Mouse (Mus musculus) thymus, adult 2 months (tissue): ENCODE data around the gene Dtx3. TPM values are rescaled to one million over a fixed set of nuclear protein-coding genes. Genes with fewer than 3 reads are reported as not detected.

Experiments used
- DNase-seq: peaks from one replicate; pipeline ENCODE4 v3.0.0; 2021
- H3K27ac ChIP-seq: fragments of 200-500 bp; 2 replicates; pipeline ENCODE4 v1.5.1; 2012; ENCODE audit warnings: low read length, control low read depth; ENCODE audit not compliant: control insufficient read depth, insufficient read depth
- H3K27me3 ChIP-seq: fragments of 200-500 bp; 2 replicates; pipeline ENCODE4 v1.6.1; 2012; ENCODE audit warnings: mild to moderate bottlenecking, low read length, moderate library complexity, mixed read lengths; ENCODE audit not compliant: control insufficient read depth, insufficient read depth
- H3K36me3 ChIP-seq: fragments of 200-500 bp; 2 replicates; pipeline ENCODE4 v1.6.1; 2012; ENCODE audit warnings: mild to moderate bottlenecking, low read length, moderate library complexity; ENCODE audit not compliant: control insufficient read depth, insufficient read depth
- H3K4me1 ChIP-seq: fragments of 200-500 bp; replicated peaks from 2 replicates; pipeline ENCODE4 v1.6.1; 2012; ENCODE audit warnings: low read length; ENCODE audit not compliant: control insufficient read depth, insufficient read depth
- H3K4me3 ChIP-seq: fragments of 200-500 bp; 2 replicates; pipeline ENCODE4 v1.5.1; 2012; ENCODE audit warnings: mild to moderate bottlenecking, low read length, control low read depth, moderate library complexity; ENCODE audit not compliant: control insufficient read depth, insufficient read depth
- CTCF ChIP-seq: fragments of 200-500 bp; IDR thresholded peaks from 2 replicates; pipeline ENCODE4 v1.5.1; 2012; ENCODE audit warnings: mild to moderate bottlenecking, control low read depth, low read length, moderate library complexity, borderline replicate concordance; ENCODE audit not compliant: control insufficient read depth, poor library complexity, insufficient read depth; ENCODE audit errors: extremely low read depth
- POLR2A ChIP-seq: fragments of 200-500 bp; IDR thresholded peaks from 2 replicates; pipeline ENCODE4 v1.6.1; 2012; ENCODE audit warnings: mild to moderate bottlenecking, low read length, control low read depth, moderate library complexity; ENCODE audit not compliant: control insufficient read depth, poor library complexity, insufficient read depth; ENCODE audit errors: extremely low read depth
- WGBS: fragments of 180-500 bp; shearing (Covaris S2); methylation state at CpG from one replicate; pipeline ENCODE4 v1.1.7; 2018; 5-methylcytosine and 5-hydroxymethylcytosine counted together
- polyA plus RNA-seq: library from polyadenylated mRNA; depleted of rRNA; stranded (reverse); fragments of >200 nt; gene quantifications from 2 replicates; pipeline ENCODE4 v1.2.3, GENCODE M21; 2012

The Dtx3 gene
- polyA plus RNA-seq, 1 experiment, result 263 TPM

GRCm38 (mm10) chr10:127170837-127171272 is 24.7 kb downstream of the Dtx3 start:
- WGBS, result 8% methylated on average over 29 of the region's 29 CpGs
- peak; percentile 86 for DNase-seq
- H3K27ac ChIP-seq, result no peak overlapping the region

DNA sequence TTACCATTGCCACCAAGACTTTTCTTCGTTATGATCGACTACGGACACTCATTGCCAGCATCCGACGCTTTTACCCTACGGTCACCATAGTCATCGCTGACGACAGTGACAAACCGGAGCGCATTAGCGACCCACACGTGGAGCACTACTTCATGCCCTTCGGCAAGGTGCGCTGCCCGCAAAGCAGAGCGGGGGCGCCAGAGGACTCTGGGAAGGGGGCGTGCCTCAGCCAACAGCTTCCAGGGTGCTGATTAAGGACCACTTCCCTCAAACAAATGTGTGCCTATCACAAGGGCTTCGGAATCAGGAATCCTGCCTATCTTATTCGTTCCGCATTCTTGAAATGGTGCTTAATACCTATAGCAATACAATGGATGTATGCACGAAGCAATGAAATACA is 25.5 kb downstream of the Dtx3 start:
- no peak overlapping the region for H3K4me3 ChIP-seq
- DNase-seq, result no peak
- TF ChIP-seq CTCF (no peak), POLR2A (no peak)
- H3K27ac ChIP-seq, result no peak overlapping the region
- peaks cover 16% of the 10 kb centered on the region for H3K4me1 ChIP-seq
- H3K27me3 ChIP-seq, result no peaks in the 10 kb centered on the region
- 92% methylated on average over 22 of the region's 22 CpGs for WGBS
- peaks cover 15% of the 10 kb centered on the region; the same call in 1 of the 2 replicates for H3K36me3 ChIP-seq

More at GRCm38 (mm10) chr10:127170837-127171272, 24.7 kb downstream of the Dtx3 start:
- no peak for TF ChIP-seq POLR2A
- TF ChIP-seq CTCF, result peak; percentile 100
- H3K4me3 ChIP-seq, result peak overlapping the region; percentile 41
- H3K36me3 ChIP-seq, result peaks cover 15% of the 10 kb centered on the region; the same call in 1 of the 2 replicates
- peaks cover 16% of the 10 kb centered on the region for H3K4me1 ChIP-seq
- H3K27me3 ChIP-seq, result no peaks in the 10 kb centered on the region

DNA sequence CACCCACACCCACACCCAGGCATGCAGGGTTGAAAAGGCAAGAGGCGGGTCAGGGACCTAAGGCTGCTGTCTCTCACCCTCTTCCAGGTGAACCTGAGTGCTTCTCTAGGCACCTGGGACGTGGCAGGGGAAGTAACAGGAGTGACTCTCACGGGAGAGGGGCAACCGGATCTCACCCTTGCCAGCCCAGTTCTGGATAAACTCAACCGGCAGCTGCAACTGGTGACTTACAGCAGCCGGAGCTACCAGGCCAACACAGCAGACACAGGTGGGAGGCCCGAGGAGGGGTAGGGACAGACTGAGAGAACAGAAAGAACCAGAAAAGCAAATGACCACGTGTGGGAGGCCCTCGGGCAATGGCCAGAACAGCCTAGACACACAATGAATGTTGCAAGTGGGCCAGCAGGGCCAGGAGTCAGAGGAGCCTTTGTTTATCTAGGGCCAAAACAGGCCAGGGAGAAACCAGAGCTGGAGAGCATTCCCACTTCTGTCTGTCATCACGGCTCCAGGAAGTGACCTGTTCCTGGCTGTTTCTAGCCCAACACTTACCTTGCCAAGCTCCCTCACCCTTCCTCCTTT is 27.8 kb downstream of the Dtx3 start:
- 71% methylated on average over 10 of the region's 10 CpGs for WGBS
- H3K27ac ChIP-seq, result no peak overlapping the region
- peaks cover 32% of the 10 kb centered on the region for H3K4me1 ChIP-seq
- no peak for TF ChIP-seq POLR2A
- TF ChIP-seq CTCF, result no peak
- peaks cover 15% of the 10 kb centered on the region; the same call in 1 of the 2 replicates for H3K36me3 ChIP-seq
- no peaks in the 10 kb centered on the region for H3K27me3 ChIP-seq
- H3K4me3 ChIP-seq, result peak overlapping the region; percentile 20
- DNase-seq, result no peak

- Histone ChIP-seq H3K36me3 (peaks cover 11% of the 10 kb centered on the region; the same call in 1 of the 2 replicates), H3K27ac (peak overlapping the region; percentile 59), H3K4me1 (peaks cover 32% of the 10 kb centered on the region), H3K27me3 (no peaks in the 10 kb centered on the region), H3K4me3 (peak overlapping the region; percentile 82)
- TF ChIP-seq POLR2A, result no peak
- 33% methylated on average over 15 of the region's 15 CpGs for WGBS
- no peak for DNase-seq
Observed at GRCm38 (mm10) chr10:127166771-127167613, 28.5 kb downstream of the Dtx3 start.

- TF ChIP-seq POLR2A (no peak), CTCF (no peak)
- Histone ChIP-seq H3K27ac (peak overlapping the region; percentile 59), H3K4me1 (peaks cover 32% of the 10 kb centered on the region), H3K36me3 (0 out of 2 replicates have a peak, but pooled peaks cover 6% of the 10 kb centered on the region), H3K4me3 (peak overlapping the region; percentile 82), H3K27me3 (no peaks in the 10 kb centered on the region)
- DNase-seq, result no peak
- 8% methylated on average over 11 of the region's 11 CpGs for WGBS
Observed at GRCm38 (mm10) chr10:127166404-127166715, 29.2 kb downstream of the Dtx3 start.

GRCm38 (mm10) chr10:127165654-127166403 is 29.7 kb downstream of the Dtx3 start:
- WGBS, result under 1% methylated on average over 56 of the region's 56 CpGs
- DNase-seq, result peak; percentile 80
- Histone ChIP-seq H3K27ac (peak overlapping the region; percentile 59), H3K27me3 (no peaks in the 10 kb centered on the region), H3K4me1 (peaks cover 32% of the 10 kb centered on the region), H3K36me3 (0 out of 2 replicates have a peak, but pooled peaks cover 6% of the 10 kb centered on the region), H3K4me3 (peak overlapping the region; percentile 82)
- TF ChIP-seq POLR2A, result peak; percentile 72; the same call in 1 of the 2 replicates
- 0 out of 2 replicates have a peak, but pooled peaks have one; percentile 26 for TF ChIP-seq CTCF
